Mouse (Mus musculus) layer of hippocampus, adult 2 months (tissue): Measurements from ENCODE around the gene Tnfaip8l3. TPM values are rescaled to one million over a fixed set of nuclear protein-coding genes. Genes with fewer than 3 reads are reported as not detected.

Experiments used
- DNase-seq, 2 experiments: peaks; one replicate each; pipeline ENCODE4 v3.0.0; 2022; ENCODE audit warnings: low spot score in 2 of 2
- H3K27ac ChIP-seq: fragments of 200-600 bp; 2 replicates; pipeline ENCODE4 v1.8.1; 2022
- H3K4me3 ChIP-seq: fragments of 200-600 bp; 2 replicates; pipeline ENCODE4 v1.8.1; 2022; ENCODE audit warnings: mild to moderate bottlenecking
- CTCF ChIP-seq: fragments of 200-600 bp; conservative IDR thresholded peaks from 2 replicates; pipeline ENCODE4 v1.8.1; 2022; ENCODE audit warnings: antibody characterized with exemption, mild to moderate bottlenecking, moderate library complexity
- long read RNA-seq, 2 experiments: library from polyadenylated mRNA; stranded (forward); transcript quantifications; one replicate each; pipeline ENCODE4 v2.0.0; 2021; ENCODE audit warnings: borderline mapping rate in 2 of 2
- total RNA-seq, 2 experiments: library from RNA; stranded (reverse); gene quantifications; 2 replicates each; pipeline ENCODE4 v1.2.3; 2021

Gene Tnfaip8l3
- 10 to 100 TPM; 28.3 to 29.6 TPM for total RNA-seq
- long read RNA-seq, experiment 1, full-length matches to known transcripts = 14 of 20 reads
- long read RNA-seq, experiment 1, partial matches to known transcripts = 0 of 20 reads
- long read RNA-seq, experiment 1, other reads (novel, unspliced or antisense) = 6 of 20 reads
- long read RNA-seq, experiment 2, full-length matches to known transcripts = 17 of 24 reads
- long read RNA-seq, experiment 2, partial matches to known transcripts = 0 of 24 reads
- long read RNA-seq, experiment 2, other reads (novel, unspliced or antisense) = 7 of 24 reads

- Histone ChIP-seq H3K4me3 (peak within 1 kb of the TSS; percentile 77), H3K27ac (peak within 1 kb of the TSS; percentile 93)
- no peak for TF ChIP-seq CTCF
- peak in 1 of 2 experiments; percentile 44 for DNase-seq
Measured at GRCm38 (mm10) chr9:54068032-54068649, at the start of gene Tnfaip8l3. TSS of gene Tnfaip8l3 (minus strand) at chr9:54068388.

- DNase-seq = peak in 1 of 2 experiments; percentile 29
- peak; percentile 93 for TF ChIP-seq CTCF
- Histone ChIP-seq H3K27ac (no peak overlapping the region), H3K4me3 (no peak overlapping the region)
Measured at GRCm38 (mm10) chr9:54112726-54113125, 44.5 kb upstream of the Tnfaip8l3 start.

GRCm38 (mm10) chr9:54098636-54099035, 30.4 kb upstream of the Tnfaip8l3 start:
- no peak for TF ChIP-seq CTCF
- H3K4me3 ChIP-seq = no peak overlapping the region
- no peak for DNase-seq
- no peak overlapping the region for H3K27ac ChIP-seq

- no peak for DNase-seq
- TF ChIP-seq CTCF = no peak
- Histone ChIP-seq H3K27ac (no peak overlapping the region), H3K4me3 (no peak overlapping the region)
Measured at GRCm38 (mm10) chr9:54097091-54097490, 28.9 kb upstream of the Tnfaip8l3 start.

GRCm38 (mm10) chr9:54084245-54084644, 16.1 kb upstream of the Tnfaip8l3 start:
- Histone ChIP-seq H3K4me3 (no peak overlapping the region), H3K27ac (no peak overlapping the region)
- no peak for DNase-seq
- no peak for TF ChIP-seq CTCF

GRCm38 (mm10) chr9:54077740-54078139, 9.6 kb upstream of the Tnfaip8l3 start:
- no peak for TF ChIP-seq CTCF
- Histone ChIP-seq H3K4me3 (no peak overlapping the region), H3K27ac (no peak overlapping the region)
- no peak for DNase-seq

GRCm38 (mm10) chr9:54074901-54075300, 6.7 kb upstream of the Tnfaip8l3 start:
- no peak for TF ChIP-seq CTCF
- Histone ChIP-seq H3K27ac (no peak overlapping the region), H3K4me3 (no peak overlapping the region)
- no peak for DNase-seq

- Histone ChIP-seq H3K4me3 (no peak overlapping the region), H3K27ac (peak overlapping the region; percentile 19; the same call in 1 of the 2 replicates)
- TF ChIP-seq CTCF = no peak
- DNase-seq = no peak
Measured at GRCm38 (mm10) chr9:54073688-54074087, 5.5 kb upstream of the Tnfaip8l3 start.

GRCm38 (mm10) chr9:54071474-54072095, 3.4 kb upstream of the Tnfaip8l3 start:
- no peak for TF ChIP-seq CTCF
- no peak for DNase-seq
- Histone ChIP-seq H3K4me3 (no peak overlapping the region), H3K27ac (peak overlapping the region; percentile 40; the same call in 1 of the 2 replicates)

GRCm38 (mm10) chr9:54069204-54069603, 1.0 kb upstream of the Tnfaip8l3 start:
- no peak for TF ChIP-seq CTCF
- no peak for DNase-seq
- Histone ChIP-seq H3K27ac (peak overlapping the region; percentile 93), H3K4me3 (peak overlapping the region; percentile 77)

- H3K4me3 ChIP-seq = peak overlapping the region; percentile 77
- no peak for TF ChIP-seq CTCF
- peak; percentile 49 to 67 for DNase-seq
- peak overlapping the region; percentile 93 for H3K27ac ChIP-seq
Measured at GRCm38 (mm10) chr9:54068777-54069176, 589 bp upstream of the Tnfaip8l3 start.

GRCm38 (mm10) chr9:54067642-54068031, 551 bp downstream of the Tnfaip8l3 start:
- no peak for DNase-seq
- Histone ChIP-seq H3K27ac (peak overlapping the region; percentile 93), H3K4me3 (peak overlapping the region; percentile 77)
- TF ChIP-seq CTCF = no peak

GRCm38 (mm10) chr9:54064836-54065235, 3.4 kb downstream of the Tnfaip8l3 start:
- H3K27ac ChIP-seq = peak overlapping the region; percentile 93; the same call in 1 of the 2 replicates
- no peak overlapping the region for H3K4me3 ChIP-seq
- DNase-seq = no peak
- TF ChIP-seq CTCF = no peak
